Mouse (Mus musculus): ENCODE data around the gene Wnt5b.

- TF ChIP-seq TAL1 (IDR thresholded peaks at IDR 0.05; ENCODE audit: low read length), result no peak
- TF ChIP-seq GATA1 (IDR thresholded peaks at IDR 0.05; ENCODE audit: low read length), result no peak
Measured at GRCm38 (mm10) chr6:119395421-119396308, 148.5 kb downstream of the Wnt5b start.
